Mouse (Mus musculus) midbrain, embryonic 10.5 days (tissue): ENCODE data around the gene Gm21865. TPM values are rescaled to one million over a fixed set of nuclear protein-coding genes. Genes with fewer than 3 reads are reported as not detected.
"Not testable (repeated sequence)": the region's sequence is repeated elsewhere in the genome, so short reads cannot be mapped to it uniquely, and the experiment has no call there.

ENCODE experiments used
- DNase-seq: peaks from one replicate; pipeline ENCODE4 v3.0.0-alpha.2; 2017; ENCODE audit warnings: low spot score
- H3K27ac ChIP-seq: fragments of 300-500 bp; sonication (generic); replicated peaks from 2 replicates; pipeline ENCODE4 v1.5.1; 2016; ENCODE audit warnings: mild to moderate bottlenecking
- H3K27me3 ChIP-seq: fragments of 300-500 bp; sonication (generic); 2 replicates; pipeline ENCODE4 v1.6.1; 2016; ENCODE audit warnings: low read depth, mild to moderate bottlenecking; ENCODE audit not compliant: poor library complexity, severe bottlenecking
- H3K36me3 ChIP-seq: fragments of 300-500 bp; sonication (generic); 2 replicates; pipeline ENCODE4 v1.6.1; 2016; ENCODE audit warnings: mild to moderate bottlenecking, moderate library complexity
- H3K4me1 ChIP-seq: fragments of 300-500 bp; sonication (generic); 2 replicates; pipeline ENCODE4 v1.6.1; 2016
- H3K4me3 ChIP-seq: fragments of 300-500 bp; sonication (generic); 2 replicates; pipeline ENCODE4 v1.5.1; 2016; ENCODE audit warnings: mild to moderate bottlenecking, moderate library complexity
- H3K9me3 ChIP-seq: fragments of 300-500 bp; sonication (generic); replicated peaks from 2 replicates; pipeline ENCODE4 v1.6.1; 2016; ENCODE audit warnings: mild to moderate bottlenecking
- whole genome bisulfite sequencing: fragments of 180-500 bp; shearing (Covaris S2); methylation state at CpG from one replicate; pipeline ENCODE4 v1.1.7; 2016; 5-methylcytosine and 5-hydroxymethylcytosine counted together
- polyA plus RNA-seq: library from polyadenylated mRNA; unstranded; fragments of >200 nt; fragmentation: Nextera tagmentation; extraction: Ambion mirVana; gene quantifications from 2 replicates; pipeline ENCODE4 v1.2.1, GENCODE M21; 2016

Gene Gm21865
- not detected in 2 replicates for polyA plus RNA-seq

GRCm38 (mm10) chrY:40316803-40317202 is at the start of gene Gm21865:
Gene Gm21865, minus strand, starts transcription at chrY:40316903.
- not testable (repeated sequence) for H3K36me3 ChIP-seq, H3K4me1 ChIP-seq, H3K4me3 ChIP-seq, H3K27me3 ChIP-seq, H3K27ac ChIP-seq, DNase-seq, H3K9me3 ChIP-seq
- WGBS: no CpG with 5 or more reads among the region's 7 CpGs

Other genes starting within 250 kb of the Gm21865 start
- not detected in 2 replicates for gene Gm21882, start 64.6 kb upstream of the Gm21865 start, polyA plus RNA-seq